Mouse (Mus musculus) frontal cortex, postnatal 10 days (tissue): ENCODE results near the gene Pdk4.

Experiments used
- DNase-seq, 2 experiments: peaks; one replicate each; pipeline ENCODE4 v3.0.0; 2022; ENCODE audit warnings: low spot score in 2 of 2, mixed read lengths in 1 of 2

The Pdk4 gene

GRCm38 (mm10) chr6:5447013-5447412 lies 49.1 kb downstream of the Pdk4 start:
- DNase-seq: no peak

- no peak for DNase-seq
Measured at GRCm38 (mm10) chr6:5444331-5444898, 51.7 kb downstream of the Pdk4 start.

- DNase-seq: no peak
Measured at GRCm38 (mm10) chr6:5443104-5443863, 52.8 kb downstream of the Pdk4 start.

- no peak for DNase-seq
Measured at GRCm38 (mm10) chr6:5442316-5443085, 53.6 kb downstream of the Pdk4 start.

- no peak for DNase-seq
Measured at GRCm38 (mm10) chr6:5441221-5441620, 54.9 kb downstream of the Pdk4 start.

GRCm38 (mm10) chr6:5437757-5438156 lies 58.4 kb downstream of the Pdk4 start:
- DNase-seq: no peak

GRCm38 (mm10) chr6:5433887-5434286 lies 62.2 kb downstream of the Pdk4 start:
- no peak for DNase-seq
